Mouse (Mus musculus) hindbrain, postnatal 0 days (tissue): ENCODE measurements at regions not wholly inside any gene's neighbourhood (a gene's known extent, or its start where the extent isn't known, plus 50 kb on each side); places are given as distances from the start of the nearest gene placed in this dataset.

Source experiments
- ATAC-seq: fragments of 200-750 bp; cut with Nextera tagmentation; 2 replicates; pipeline ENCODE4 v1.8.0; 2017; ENCODE audit warnings: mild to moderate bottlenecking, moderate TSS enrichment, moderate library complexity
- DNase-seq: peaks from one replicate; pipeline ENCODE4 v3.0.0-alpha.2; 2015; ENCODE audit warnings: low spot score
- H3K27ac ChIP-seq: fragments of 300-500 bp; sonication (generic); 2 replicates; pipeline ENCODE4 v1.5.1; 2014; ENCODE audit warnings: mild to moderate bottlenecking
- H3K27me3 ChIP-seq: fragments of 300-500 bp; sonication (generic); 2 replicates; pipeline ENCODE4 v1.6.1; 2014; ENCODE audit warnings: low read length, mixed read lengths; ENCODE audit not compliant: insufficient read depth
- H3K36me3 ChIP-seq: fragments of 300-500 bp; sonication (generic); 2 replicates; pipeline ENCODE4 v1.6.1; 2014; ENCODE audit warnings: low read length, mixed read lengths; ENCODE audit not compliant: insufficient read depth
- H3K4me1 ChIP-seq: fragments of 300-500 bp; sonication (generic); 2 replicates; pipeline ENCODE4 v1.6.1; 2014; ENCODE audit warnings: antibody characterized with exemption, low read length, mixed read lengths; ENCODE audit not compliant: insufficient read depth
- H3K4me2 ChIP-seq: fragments of 300-500 bp; sonication (generic); 2 replicates; pipeline ENCODE4 v1.6.1; 2014; ENCODE audit warnings: low read depth, mild to moderate bottlenecking, low read length, moderate library complexity, mixed read lengths
- H3K4me3 ChIP-seq: fragments of 300-500 bp; sonication (generic); 2 replicates; pipeline ENCODE4 v1.5.1; 2014; ENCODE audit warnings: low read length
- H3K9ac ChIP-seq: fragments of 300-500 bp; sonication (generic); replicated peaks from 2 replicates; pipeline ENCODE4 v1.6.1; 2014; ENCODE audit warnings: mild to moderate bottlenecking, low read length, moderate library complexity, mixed read lengths
- H3K9me3 ChIP-seq: fragments of 300-500 bp; sonication (generic); 2 replicates; pipeline ENCODE4 v1.6.1; 2016; ENCODE audit warnings: low read length, mixed read lengths
- CTCF ChIP-seq: IDR thresholded peaks from 2 replicates; pipeline ENCODE4 v1.5.1; 2016; ENCODE audit warnings: antibody characterized with exemption, control low read depth, low read depth
- WGBS: fragments of 180-500 bp; shearing (Covaris S2); extraction: QIAGEN DNeasy Blood & Tissue Kit; methylation state at CpG from one replicate; pipeline ENCODE4 v1.1.7; 2014; 5-methylcytosine and 5-hydroxymethylcytosine counted together

DNA sequence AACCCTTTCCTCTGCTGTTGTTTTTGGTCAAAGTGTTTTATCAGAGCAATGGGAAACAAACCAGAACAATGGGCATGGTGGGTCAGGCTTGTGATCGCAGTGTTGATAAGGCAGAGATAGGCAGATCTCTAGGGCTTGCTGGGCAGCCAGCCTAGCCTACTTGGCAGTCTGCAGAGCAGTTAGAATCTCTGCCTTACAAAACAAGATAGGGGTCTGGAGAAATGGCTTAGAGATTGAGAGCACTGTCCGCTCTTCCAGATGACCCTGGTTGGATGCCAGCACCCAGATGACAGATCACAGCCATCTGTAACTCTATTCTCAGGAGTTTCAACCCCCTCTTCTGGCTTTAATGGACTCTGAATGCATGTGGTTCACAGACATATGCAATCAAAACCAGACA, 289.7 kb upstream of the Thsd7b start:
- no peak for ATAC-seq
- DNase-seq, result peak; percentile 51

DNA sequence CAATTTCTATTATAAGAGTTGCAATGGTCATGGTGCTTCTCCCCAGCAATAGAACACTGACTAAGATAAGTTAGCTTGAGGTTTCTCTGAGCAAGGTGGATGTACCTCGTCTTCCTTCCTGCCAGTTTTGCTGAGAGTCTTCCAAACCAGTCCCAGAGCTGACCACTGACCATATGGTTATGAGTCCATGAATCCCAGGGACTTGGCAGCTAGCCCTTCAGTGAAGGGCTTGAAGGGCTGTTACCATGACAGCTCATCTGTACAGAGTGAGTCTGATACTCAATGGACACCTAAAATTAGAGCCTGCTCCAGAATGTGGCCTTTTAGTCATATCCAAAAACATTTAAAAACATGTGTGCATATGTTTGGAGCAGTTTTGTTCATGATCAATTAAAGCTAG, 297.5 kb upstream of the Thsd7b start:
- peak; percentile 60 for DNase-seq
- ATAC-seq, result no peak
- no peaks in the 10 kb centered on the region for H3K36me3 ChIP-seq
- WGBS, result 52% methylated on average over 1 of the region's 1 CpGs
- H3K4me3 ChIP-seq, result no peak overlapping the region
- H3K9ac ChIP-seq, result no peak overlapping the region
- H3K9me3 ChIP-seq, result no peaks in the 10 kb centered on the region
- H3K27ac ChIP-seq, result no peak overlapping the region
- no peak overlapping the region for H3K4me2 ChIP-seq
- no peak for TF ChIP-seq CTCF
- no peaks in the 10 kb centered on the region for H3K27me3 ChIP-seq
- no peaks in the 10 kb centered on the region for H3K4me1 ChIP-seq

More for the DNA sequence above, 289.7 kb upstream of the Thsd7b start:
- Histone ChIP-seq H3K4me1 (no peaks in the 10 kb centered on the region), H3K4me3 (no peak overlapping the region), H3K27me3 (no peaks in the 10 kb centered on the region), H3K27ac (no peak overlapping the region), H3K36me3 (no peaks in the 10 kb centered on the region), H3K4me2 (no peak overlapping the region), H3K9me3 (no peaks in the 10 kb centered on the region), H3K9ac (no peak overlapping the region)
- 41% methylated on average over 2 of the region's 2 CpGs for WGBS
- no peak for TF ChIP-seq CTCF

DNA sequence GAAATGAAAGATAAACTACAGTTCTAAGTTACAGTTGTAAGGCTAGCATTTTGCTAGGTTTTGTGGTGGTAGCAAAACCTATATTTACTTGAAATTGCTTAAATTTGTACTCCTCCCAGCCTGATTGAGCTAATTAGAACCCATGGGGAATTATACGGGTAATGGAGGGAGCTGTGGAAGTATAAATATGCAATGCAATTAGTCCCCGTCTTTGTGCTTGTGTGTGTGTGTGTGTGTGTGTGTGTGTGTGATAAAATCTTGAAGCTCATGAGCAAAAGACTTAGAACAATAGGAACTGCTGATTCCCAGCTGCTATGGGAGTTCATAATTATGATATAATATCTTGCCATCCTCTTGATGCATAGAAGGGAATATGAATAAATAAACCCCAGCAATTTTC, 321.7 kb upstream of the Thsd7b start:
- Histone ChIP-seq H3K4me1 (no peaks in the 10 kb centered on the region), H3K36me3 (no peaks in the 10 kb centered on the region), H3K9me3 (no peaks in the 10 kb centered on the region), H3K27ac (no peak overlapping the region), H3K9ac (no peak overlapping the region), H3K4me3 (no peak overlapping the region), H3K4me2 (no peak overlapping the region), H3K27me3 (no peaks in the 10 kb centered on the region)
- TF ChIP-seq CTCF, result no peak
- DNase-seq, result peak; percentile 6
- WGBS, result 37% methylated on average over 2 of the region's 2 CpGs
- no peak for ATAC-seq

DNA sequence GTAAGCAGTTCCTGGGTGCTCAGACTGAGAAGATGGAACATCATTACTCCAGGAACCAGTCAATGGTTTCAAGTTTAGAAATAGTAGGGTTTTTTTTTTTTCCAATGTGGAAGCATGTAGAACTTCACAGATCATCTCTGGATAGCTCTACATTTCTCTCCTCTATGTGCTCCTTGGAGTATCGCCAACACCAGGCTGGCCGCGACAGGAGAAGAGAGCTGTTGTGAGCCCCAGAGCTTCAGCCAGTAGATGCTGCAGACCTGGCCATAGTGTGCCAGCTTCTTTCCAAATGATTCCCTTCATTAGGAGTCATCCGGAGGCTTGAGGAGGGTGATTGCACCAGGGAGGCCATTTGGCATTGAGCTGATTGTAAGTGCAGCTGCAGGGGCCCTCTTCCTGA, 322.6 kb upstream of the Thsd7b start:
- Histone ChIP-seq H3K4me3 (no peak overlapping the region), H3K9ac (no peak overlapping the region), H3K4me2 (no peak overlapping the region), H3K9me3 (no peaks in the 10 kb centered on the region), H3K36me3 (no peaks in the 10 kb centered on the region), H3K27ac (no peak overlapping the region), H3K4me1 (no peaks in the 10 kb centered on the region), H3K27me3 (no peaks in the 10 kb centered on the region)
- 63% methylated on average over 4 of the region's 4 CpGs for WGBS
- no peak for DNase-seq
- ATAC-seq, result no peak
- no peak for TF ChIP-seq CTCF

DNA sequence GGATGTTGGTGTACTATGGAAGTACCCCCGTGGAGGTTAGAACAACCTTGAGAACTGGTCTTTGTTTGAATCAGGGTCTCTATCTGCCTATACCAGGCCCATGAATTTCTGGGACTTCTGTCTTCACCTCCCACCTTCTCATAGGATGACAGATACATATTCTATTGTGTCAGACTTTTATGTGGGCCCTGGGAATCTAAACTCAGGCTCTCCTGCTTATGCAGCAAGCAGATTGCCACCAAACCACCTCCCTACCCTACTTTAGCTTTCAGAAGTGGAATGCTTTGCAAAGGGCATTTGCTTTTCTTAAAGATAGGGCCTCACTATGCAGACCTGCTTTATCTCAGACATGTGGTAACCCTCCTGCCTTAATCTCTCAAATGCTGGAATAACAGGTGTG, 322.7 kb upstream of the Cxcr4 start:
- Histone ChIP-seq H3K4me2 (no peak overlapping the region), H3K4me3 (no peak overlapping the region), H3K27ac (no peak overlapping the region), H3K9me3 (no peaks in the 10 kb centered on the region), H3K36me3 (no peaks in the 10 kb centered on the region), H3K4me1 (no peaks in the 10 kb centered on the region), H3K27me3 (no peaks in the 10 kb centered on the region), H3K9ac (no peak overlapping the region)
- no peak for TF ChIP-seq CTCF
- DNase-seq (no peak), ATAC-seq (no peak)
- WGBS, result 85% methylated on average over 1 of the region's 1 CpGs

DNA sequence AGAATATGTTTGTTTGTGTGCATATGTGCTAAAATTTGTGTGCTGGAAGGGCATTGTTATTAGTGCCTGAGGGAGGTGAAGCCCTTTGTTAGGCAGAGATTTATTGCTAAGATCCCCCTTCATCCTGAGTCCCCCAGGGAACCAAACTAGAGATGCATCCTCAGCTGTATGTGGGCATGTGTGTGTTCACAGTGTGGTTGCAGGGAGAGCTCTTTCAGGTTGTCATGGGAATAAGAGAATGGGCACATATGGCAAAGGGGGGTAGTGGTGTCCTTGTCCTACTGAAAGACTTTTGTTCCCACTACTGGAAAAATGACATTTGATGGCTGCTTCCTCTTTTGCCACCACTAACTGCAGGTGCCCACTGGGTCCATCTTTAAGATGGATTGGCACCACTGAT, 320.4 kb upstream of the Cxcr4 start:
- H3K27me3 ChIP-seq, result no peaks in the 10 kb centered on the region
- no peaks in the 10 kb centered on the region for H3K4me1 ChIP-seq
- H3K36me3 ChIP-seq, result no peaks in the 10 kb centered on the region
- H3K4me3 ChIP-seq, result no peak overlapping the region
- no peak for TF ChIP-seq CTCF
- DNase-seq (no peak), ATAC-seq (no peak)
- H3K27ac ChIP-seq, result no peak overlapping the region
- no peaks in the 10 kb centered on the region for H3K9me3 ChIP-seq
- H3K4me2 ChIP-seq, result no peak overlapping the region
- no peak overlapping the region for H3K9ac ChIP-seq

DNA sequence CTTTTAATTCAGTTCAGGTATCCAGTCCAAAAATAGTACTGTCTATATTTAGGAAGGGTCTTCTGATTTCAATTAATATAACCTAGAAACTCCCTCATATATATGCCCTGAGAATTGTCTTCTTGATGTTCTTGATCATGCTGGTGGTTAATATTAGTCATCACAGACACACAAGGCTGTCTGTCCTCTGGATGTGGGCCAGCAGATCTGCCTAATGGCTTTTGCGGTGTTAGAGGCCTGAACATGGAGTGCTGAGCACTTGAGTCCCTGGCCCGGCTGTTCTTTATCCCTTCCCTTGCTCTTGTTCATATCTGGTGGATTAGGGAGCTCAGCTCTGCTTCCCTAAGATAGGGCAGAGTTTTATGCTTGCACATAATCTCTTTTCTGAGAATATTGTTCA, 315.5 kb upstream of the Cxcr4 start:
- ATAC-seq, result no peak
- Histone ChIP-seq H3K27ac (no peak overlapping the region), H3K4me2 (no peak overlapping the region), H3K27me3 (no peaks in the 10 kb centered on the region), H3K4me3 (no peak overlapping the region), H3K9me3 (no peaks in the 10 kb centered on the region), H3K4me1 (no peaks in the 10 kb centered on the region), H3K36me3 (no peaks in the 10 kb centered on the region), H3K9ac (no peak overlapping the region)
- WGBS, result 77% methylated on average over 2 of the region's 2 CpGs
- no peak for TF ChIP-seq CTCF
- DNase-seq, result no peak
